Mouse (Mus musculus): ENCODE results near the gene Slc17a6.
A peak's percentile ranks its signal among the peaks of the same experiment; 100 is the strongest.

The Slc17a6 gene

GRCm38 (mm10) chr7:51621694-51622145 is at the start of gene Slc17a6:
Gene Slc17a6, plus strand, starts transcription at chr7:51622006.
- DNase-seq (ENCODE audit: inconsistent ontology term) = peak; percentile 59

GRCm38 (mm10) chr7:51600021-51600420 is 21.8 kb upstream of the Slc17a6 start:
- no peak for DNase-seq (ENCODE audit: inconsistent ontology term)

- no peak for DNase-seq (ENCODE audit: inconsistent ontology term)
These were observed 18.1 kb upstream of the Slc17a6 start for GRCm38 (mm10) chr7:51603741-51604140.

- peak; percentile 24 for DNase-seq (ENCODE audit: inconsistent ontology term)
These were observed 7.4 kb upstream of the Slc17a6 start for GRCm38 (mm10) chr7:51614404-51614803.

GRCm38 (mm10) chr7:51617941-51618340 is 3.9 kb upstream of the Slc17a6 start:
- peak; percentile 16 for DNase-seq (ENCODE audit: inconsistent ontology term)

- DNase-seq (ENCODE audit: inconsistent ontology term) = no peak
These were observed 3.4 kb upstream of the Slc17a6 start for GRCm38 (mm10) chr7:51618412-51618811.

GRCm38 (mm10) chr7:51619977-51620376 is 1.8 kb upstream of the Slc17a6 start:
- no peak for DNase-seq (ENCODE audit: inconsistent ontology term)

DNA sequence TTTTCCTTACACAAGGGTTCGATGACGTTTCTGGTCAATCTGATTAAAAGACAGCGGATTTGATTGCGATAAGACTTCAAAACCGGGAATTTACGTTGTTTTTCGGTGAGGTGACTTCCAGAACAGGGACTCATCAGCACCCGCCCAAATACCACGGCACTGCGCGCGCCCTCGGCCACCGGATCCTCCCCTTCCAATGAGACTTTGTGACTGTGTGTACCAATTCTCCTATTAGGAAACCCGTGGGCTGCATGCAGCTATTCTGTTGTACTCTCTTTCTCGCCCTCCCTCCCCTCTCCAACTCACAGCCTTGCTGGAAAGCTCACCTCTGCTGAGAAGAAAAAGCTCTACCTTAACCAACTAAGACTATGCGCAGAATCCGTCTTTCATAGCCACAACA is 390 bp downstream of the Slc17a6 start:
- no peak for DNase-seq (ENCODE audit: inconsistent ontology term)

DNA sequence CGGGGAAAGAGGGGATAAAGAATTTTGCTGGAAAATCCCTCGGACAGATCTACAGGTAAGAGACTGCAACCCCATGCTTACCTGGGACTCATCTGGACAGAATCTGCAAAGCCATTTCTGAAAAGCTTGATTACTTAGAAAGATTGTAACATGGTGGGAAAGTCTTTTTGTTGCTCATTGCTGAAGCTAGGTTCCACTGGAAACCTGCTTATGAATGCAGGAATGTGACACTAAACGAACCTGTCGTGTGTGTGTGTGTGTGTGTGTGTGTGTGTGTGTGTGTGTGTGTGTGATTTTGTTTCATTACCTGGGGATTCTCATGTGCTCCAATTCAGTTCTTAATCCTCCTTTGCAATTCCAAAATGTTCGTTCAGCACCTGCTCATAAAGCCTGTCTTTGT is 860 bp downstream of the Slc17a6 start:
- no peak for DNase-seq (ENCODE audit: inconsistent ontology term)

DNA sequence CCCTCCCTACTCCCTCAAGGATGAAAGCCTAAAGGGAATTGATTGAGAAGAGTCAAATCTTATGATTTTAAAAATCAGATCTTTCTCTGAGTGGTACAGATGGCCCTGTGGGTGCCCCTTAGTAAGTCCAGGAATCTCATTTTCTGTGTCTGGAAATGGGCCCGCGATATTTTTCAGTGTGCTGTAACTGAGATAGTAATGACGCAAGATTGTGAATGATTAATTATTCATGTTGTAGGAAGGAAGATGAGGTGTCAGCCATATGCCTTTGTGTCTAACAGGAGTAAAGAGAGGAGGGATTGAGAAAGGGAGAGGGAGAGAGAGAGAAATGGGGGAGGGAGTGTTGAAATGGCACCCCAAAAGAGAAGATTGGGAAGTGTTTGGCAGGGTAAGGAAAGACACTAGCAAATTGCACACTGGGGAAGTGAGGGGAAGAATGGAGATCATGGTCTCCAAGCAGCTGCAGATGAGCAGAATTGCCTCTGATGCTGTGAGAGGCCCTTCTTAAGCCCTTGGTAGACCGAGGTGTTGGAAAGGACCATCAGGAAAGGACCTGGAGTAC is 2.6 kb downstream of the Slc17a6 start:
- no peak for DNase-seq (ENCODE audit: inconsistent ontology term)

- no peak for DNase-seq (ENCODE audit: inconsistent ontology term)
These were observed 3.4 kb downstream of the Slc17a6 start for GRCm38 (mm10) chr7:51625161-51625560.

- no peak for DNase-seq (ENCODE audit: inconsistent ontology term)
These were observed 3.9 kb downstream of the Slc17a6 start for GRCm38 (mm10) chr7:51625591-51626255.

- DNase-seq (ENCODE audit: inconsistent ontology term) = no peak
These were observed 4.7 kb downstream of the Slc17a6 start for GRCm38 (mm10) chr7:51626451-51627000.

DNA sequence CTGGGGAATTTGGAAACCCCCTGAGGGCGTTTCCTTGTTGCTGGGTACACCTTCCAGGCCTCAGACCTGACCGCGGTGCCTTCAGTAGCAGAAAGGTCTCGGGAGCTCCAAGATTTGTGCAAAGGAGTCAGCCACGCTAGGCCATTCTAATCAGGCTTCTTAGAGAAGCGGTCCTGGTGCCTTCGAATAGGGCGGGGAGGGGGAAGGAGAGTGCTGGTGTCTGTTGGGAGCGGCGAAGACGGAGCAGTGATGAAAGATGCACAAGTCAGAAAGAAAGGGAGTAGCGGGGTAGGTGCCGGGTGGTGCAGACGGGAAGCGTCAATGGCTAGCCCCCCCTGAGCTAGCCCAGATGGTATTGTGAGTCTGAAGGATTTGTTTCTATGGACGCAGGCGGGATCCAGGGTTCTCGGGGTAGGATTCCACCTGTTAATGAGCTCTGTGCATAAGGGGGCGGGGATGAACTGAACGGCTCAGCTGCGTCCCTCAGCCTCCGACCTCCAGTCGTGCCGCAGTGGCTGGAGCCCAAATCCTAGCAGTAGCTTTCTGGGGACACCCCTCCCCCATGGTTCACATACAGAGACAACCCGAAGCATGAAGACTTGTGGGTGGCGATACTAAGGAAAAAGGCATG is 5.3 kb downstream of the Slc17a6 start:
- no peak for DNase-seq (ENCODE audit: inconsistent ontology term)

- DNase-seq (ENCODE audit: inconsistent ontology term) = no peak
These were observed 5.9 kb downstream of the Slc17a6 start for GRCm38 (mm10) chr7:51627666-51628065.

GRCm38 (mm10) chr7:51628349-51628748 is 6.5 kb downstream of the Slc17a6 start:
- DNase-seq (ENCODE audit: inconsistent ontology term) = no peak

DNA sequence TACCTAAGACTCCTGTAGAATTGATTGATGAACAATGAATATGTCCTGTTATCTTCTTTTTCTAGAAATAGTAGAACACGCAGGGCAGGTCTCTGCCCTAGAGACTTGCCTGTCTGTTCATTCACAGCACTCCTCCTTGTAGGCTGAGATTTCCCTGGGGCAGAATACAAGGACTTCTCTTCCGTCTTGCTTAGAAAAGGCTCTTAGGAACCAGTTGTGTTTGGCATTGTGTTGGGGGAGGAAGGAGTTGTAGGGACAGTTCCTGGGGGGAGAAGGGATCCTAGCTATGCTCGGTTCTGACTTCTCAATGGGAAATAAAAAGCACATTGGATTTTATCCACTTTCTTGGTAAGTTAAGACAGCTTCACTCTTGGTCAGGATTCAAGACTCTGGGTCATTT is 7.4 kb downstream of the Slc17a6 start:
- DNase-seq (ENCODE audit: inconsistent ontology term) = no peak

GRCm38 (mm10) chr7:51631171-51631570 is 9.4 kb downstream of the Slc17a6 start:
- no peak for DNase-seq (ENCODE audit: inconsistent ontology term)

DNA sequence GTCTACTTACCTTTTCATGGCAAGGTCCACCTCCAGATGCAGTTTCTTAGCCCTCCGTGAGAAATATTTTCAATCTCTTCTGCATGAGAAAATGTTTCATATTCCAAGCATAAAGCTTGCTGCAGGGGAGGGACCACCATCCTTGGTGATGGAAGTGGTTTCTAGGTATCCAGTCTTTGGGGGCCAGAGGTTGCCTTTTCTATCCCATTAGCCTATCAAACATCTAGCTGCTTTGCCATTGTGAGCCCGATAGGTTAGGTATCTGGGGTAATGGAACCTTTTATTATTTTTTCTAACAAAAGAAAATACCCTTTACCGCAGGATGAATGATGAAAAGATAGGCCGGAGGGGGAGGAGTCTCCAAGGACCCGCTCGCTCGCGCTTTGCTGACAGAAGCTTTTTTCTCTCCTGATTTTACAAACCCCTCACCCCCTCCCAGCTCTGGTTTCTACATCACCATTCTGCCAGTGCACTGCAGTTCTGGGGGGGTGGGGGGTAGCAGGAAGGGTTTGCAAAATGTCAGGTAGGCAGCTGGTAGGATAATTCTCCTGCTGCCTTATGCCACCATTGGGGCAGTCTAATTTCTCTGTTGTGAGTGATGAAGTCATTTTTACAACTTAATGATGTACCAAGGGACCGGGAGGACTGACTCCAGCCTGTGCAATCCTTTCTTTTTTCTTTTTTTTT is 10.9 kb downstream of the Slc17a6 start:
- no peak for DNase-seq (ENCODE audit: inconsistent ontology term)

DNA sequence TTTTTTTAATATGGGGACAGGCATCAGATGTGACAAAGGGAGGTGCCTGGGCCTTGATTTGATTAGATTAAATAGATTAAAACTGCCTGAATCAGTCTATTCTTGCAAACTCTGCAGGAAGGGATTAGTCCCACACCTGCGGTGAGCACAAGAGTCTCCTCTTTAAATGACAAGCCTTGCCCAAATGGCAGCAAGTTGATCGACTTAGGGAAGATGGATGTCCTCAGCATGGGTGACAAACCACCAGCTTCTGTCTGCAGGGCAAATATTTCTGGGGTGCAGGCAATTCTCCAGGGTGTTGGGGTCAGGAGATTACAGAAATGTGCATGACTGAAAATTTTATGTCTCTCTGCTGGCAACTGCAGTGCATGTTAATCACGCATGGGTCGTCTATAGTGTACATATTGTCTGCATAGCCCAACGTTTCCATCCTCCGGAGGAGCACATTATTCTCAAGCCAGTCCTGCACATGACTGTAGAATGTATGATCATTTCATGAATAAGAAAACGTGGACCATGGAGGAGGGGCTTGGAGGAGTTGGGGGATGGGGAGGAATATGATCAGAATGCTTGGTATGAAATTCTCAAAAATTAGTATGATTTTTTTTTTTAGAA is 11.5 kb downstream of the Slc17a6 start:
- no peak for DNase-seq (ENCODE audit: inconsistent ontology term)

GRCm38 (mm10) chr7:51657152-51657551 is 35.3 kb downstream of the Slc17a6 start:
- no peak for DNase-seq (ENCODE audit: inconsistent ontology term)

- no peak for DNase-seq (ENCODE audit: inconsistent ontology term)
These were observed 40.6 kb downstream of the Slc17a6 start for GRCm38 (mm10) chr7:51662441-51662840.

All from Muller cell, postnatal 12 days (primary cell).